Mouse (Mus musculus) thymus, adult 2 months (tissue): Measurements from ENCODE around the gene Zfp385b. TPM values are rescaled to one million over a fixed set of nuclear protein-coding genes. Genes with fewer than 3 reads are reported as not detected.

ENCODE experiments used
- DNase-seq: peaks from one replicate; pipeline ENCODE4 v3.0.0; 2021
- H3K27ac ChIP-seq: fragments of 200-500 bp; 2 replicates; pipeline ENCODE4 v1.5.1; 2012; ENCODE audit warnings: low read length, control low read depth; ENCODE audit not compliant: control insufficient read depth, insufficient read depth
- H3K27me3 ChIP-seq: fragments of 200-500 bp; 2 replicates; pipeline ENCODE4 v1.6.1; 2012; ENCODE audit warnings: mild to moderate bottlenecking, low read length, moderate library complexity, mixed read lengths; ENCODE audit not compliant: control insufficient read depth, insufficient read depth
- H3K36me3 ChIP-seq: fragments of 200-500 bp; 2 replicates; pipeline ENCODE4 v1.6.1; 2012; ENCODE audit warnings: mild to moderate bottlenecking, low read length, moderate library complexity; ENCODE audit not compliant: control insufficient read depth, insufficient read depth
- H3K4me1 ChIP-seq: fragments of 200-500 bp; replicated peaks from 2 replicates; pipeline ENCODE4 v1.6.1; 2012; ENCODE audit warnings: low read length; ENCODE audit not compliant: control insufficient read depth, insufficient read depth
- H3K4me3 ChIP-seq: fragments of 200-500 bp; 2 replicates; pipeline ENCODE4 v1.5.1; 2012; ENCODE audit warnings: mild to moderate bottlenecking, low read length, control low read depth, moderate library complexity; ENCODE audit not compliant: control insufficient read depth, insufficient read depth
- CTCF ChIP-seq: fragments of 200-500 bp; IDR thresholded peaks from 2 replicates; pipeline ENCODE4 v1.5.1; 2012; ENCODE audit warnings: mild to moderate bottlenecking, control low read depth, low read length, moderate library complexity, borderline replicate concordance; ENCODE audit not compliant: control insufficient read depth, poor library complexity, insufficient read depth; ENCODE audit errors: extremely low read depth
- POLR2A ChIP-seq: fragments of 200-500 bp; IDR thresholded peaks from 2 replicates; pipeline ENCODE4 v1.6.1; 2012; ENCODE audit warnings: mild to moderate bottlenecking, low read length, control low read depth, moderate library complexity; ENCODE audit not compliant: control insufficient read depth, poor library complexity, insufficient read depth; ENCODE audit errors: extremely low read depth
- WGBS: fragments of 180-500 bp; shearing (Covaris S2); methylation state at CpG from one replicate; pipeline ENCODE4 v1.1.7; 2018; 5-methylcytosine and 5-hydroxymethylcytosine counted together
- polyA plus RNA-seq: library from polyadenylated mRNA; depleted of rRNA; stranded (reverse); fragments of >200 nt; gene quantifications from 2 replicates; pipeline ENCODE4 v1.2.3, GENCODE M21; 2012; rRNA removed

Zfp385b gene
- polyA plus RNA-seq, 1 experiment, result 0.84 TPM

- Histone ChIP-seq H3K27me3 (no peaks in the 10 kb centered on the region), H3K4me1 (no peaks in the 10 kb centered on the region), H3K4me3 (no peak overlapping the region), H3K27ac (no peak overlapping the region), H3K36me3 (no peaks in the 10 kb centered on the region)
- no peak for DNase-seq
- TF ChIP-seq CTCF, result no peak
- no peak for TF ChIP-seq POLR2A
- WGBS, result 57% methylated on average over 4 of the region's 4 CpGs
These were observed 450.3 kb downstream of the Zfp385b start for GRCm38 (mm10) chr2:77369174-77369573.

Other genes starting within 250 kb of the Zfp385b start
- 6.0 and 6.7 TPM in 2 replicates for gene Cwc22, start 126.7 kb upstream of the Zfp385b start, polyA plus RNA-seq